Mouse (Mus musculus): ENCODE results near the gene Vmn2r91. TPM values are rescaled to one million over a fixed set of nuclear protein-coding genes. Genes with fewer than 3 reads are reported as not detected.
"Not testable (repeated sequence)": the region's sequence is repeated elsewhere in the genome, so short reads cannot be mapped to it uniquely, and the experiment has no call there.

Gene Vmn2r91
- not detected in 2 replicates for polyA plus RNA-seq (2012; rRNA removed)

DNA sequence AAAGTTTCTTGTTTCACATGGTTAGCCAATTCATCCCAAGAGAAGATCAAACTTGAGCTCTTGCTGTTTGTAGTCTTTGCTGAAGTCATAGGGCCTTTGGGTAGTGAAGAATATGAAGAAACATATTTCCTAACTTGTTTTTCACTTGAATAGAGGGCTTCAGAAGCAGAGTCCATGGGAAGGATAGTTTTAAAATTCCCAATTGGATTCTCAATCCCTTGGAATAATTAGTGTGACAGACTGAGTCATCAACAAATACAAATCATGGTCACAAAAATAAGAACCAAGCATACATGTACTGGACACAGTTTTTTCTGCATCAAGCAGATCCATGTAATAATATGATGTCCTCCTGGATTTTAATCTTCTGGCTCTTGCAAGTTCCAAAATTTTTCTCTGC lies at the start of gene Vmn2r91:
Vmn2r91 (plus strand) TSS at position 301 of the 400 bp plus-strand sequence.
- not testable (repeated sequence) for H3K4me1 ChIP-seq (ENCODE audit: control insufficient read depth, insufficient read depth, insufficient read length, low read length); H3K27ac ChIP-seq (ENCODE audit: insufficient read depth, low read depth, low read length); H3K36me3 ChIP-seq (ENCODE audit: control insufficient read depth, insufficient read depth, low read length); H3K4me3 ChIP-seq (ENCODE audit: low read depth, low read length); H3K27me3 ChIP-seq (ENCODE audit: control insufficient read depth, insufficient read depth, low read length)

DNA sequence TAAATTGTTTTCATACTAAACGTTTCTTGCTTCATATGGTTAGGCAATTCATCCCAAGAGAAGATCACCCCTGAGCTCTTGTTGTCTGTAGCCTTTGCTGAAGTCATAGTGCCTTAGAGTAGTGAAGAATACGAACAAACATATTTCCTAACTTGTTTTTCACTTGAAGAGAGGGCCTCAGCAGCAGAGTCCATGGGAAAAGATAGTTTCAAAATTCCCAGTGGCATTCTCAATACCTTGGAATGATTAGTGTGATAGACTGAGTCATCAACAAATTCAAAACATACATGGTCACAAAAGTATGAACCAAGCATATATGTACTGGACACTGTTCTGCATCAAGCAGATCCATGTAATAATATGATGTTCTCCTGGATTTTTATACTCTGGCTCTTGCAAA lies 35.7 kb upstream of the Vmn2r91 start, which contains the start of gene Vmn2r124:
Vmn2r124 (plus strand) TSS at position 301 of the 400 bp plus-strand sequence.
- 41% methylated on average over 2 of the region's 2 CpGs for WGBS

DNA sequence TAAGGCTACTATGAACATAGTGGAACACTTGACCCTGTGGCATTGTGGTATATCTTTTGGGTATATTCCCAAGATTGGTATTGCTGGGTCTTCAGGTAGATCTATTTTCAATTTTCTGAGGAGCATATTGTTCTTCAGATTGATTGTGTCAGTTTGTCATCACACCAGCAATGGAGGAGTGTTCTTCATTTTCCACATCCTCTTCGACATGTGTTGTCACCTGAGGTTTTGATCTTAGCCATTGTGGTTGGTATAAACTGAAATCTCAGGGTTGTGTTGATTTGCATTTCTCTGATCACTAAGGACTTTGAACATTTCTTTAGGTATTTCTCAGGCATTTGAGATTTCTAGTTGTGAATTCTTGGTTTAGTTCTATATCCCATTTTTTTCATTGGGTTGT lies 10.8 kb downstream of the Vmn2r91 start:
- not testable (repeated sequence) for H3K27ac ChIP-seq (ENCODE audit: insufficient read depth, low read depth, low read length); H3K27me3 ChIP-seq (ENCODE audit: control insufficient read depth, insufficient read depth, low read length); H3K36me3 ChIP-seq (ENCODE audit: control insufficient read depth, insufficient read depth, low read length); H3K4me1 ChIP-seq (ENCODE audit: control insufficient read depth, insufficient read depth, insufficient read length, low read length); H3K4me3 ChIP-seq (ENCODE audit: low read depth, low read length)
- 65% methylated on average over 1 of the region's 1 CpGs for WGBS

More for the DNA sequence above, 35.7 kb upstream of the Vmn2r91 start, which contains the start of gene Vmn2r124:
- Histone ChIP-seq H3K27ac (ENCODE audit: insufficient read depth, low read depth, low read length) (no peak within 1 kb of the TSS), H3K4me1 (ENCODE audit: control insufficient read depth, insufficient read depth, insufficient read length, low read length) (no peaks in the 10 kb centered on the region), H3K4me3 (ENCODE audit: low read depth, low read length) (no peak within 1 kb of the TSS), H3K36me3 (ENCODE audit: control insufficient read depth, insufficient read depth, low read length) (no peaks in the 10 kb centered on the region), H3K27me3 (ENCODE audit: control insufficient read depth, insufficient read depth, low read length) (no peaks in the 10 kb centered on the region)
- no peak for TF ChIP-seq POLR2A (IDR thresholded peaks at IDR 0.05; ENCODE audit: low read depth, low read length)

DNA sequence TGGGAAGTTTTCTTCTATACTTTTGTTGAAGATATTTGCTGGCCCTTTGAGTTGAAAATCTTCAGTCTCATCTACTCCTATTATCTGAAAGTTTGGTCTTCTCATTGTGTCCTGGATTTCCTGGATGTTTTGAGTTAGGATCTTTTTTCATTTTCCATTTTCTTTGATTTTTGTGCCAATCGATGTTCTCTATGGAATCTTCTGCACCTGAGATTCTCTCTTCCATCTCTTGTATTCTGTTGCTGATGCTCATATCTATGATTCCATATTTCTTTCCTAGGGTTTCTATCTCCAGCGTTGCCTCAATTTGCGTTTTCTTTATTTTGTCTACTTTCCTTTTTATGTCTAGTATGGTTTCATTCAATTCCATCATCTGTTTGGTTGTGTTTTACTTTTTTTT lies 17.4 kb downstream of the Vmn2r91 start:
- H3K4me1 ChIP-seq (ENCODE audit: control insufficient read depth, insufficient read depth, insufficient read length, low read length); H3K4me3 ChIP-seq (ENCODE audit: low read depth, low read length); H3K27me3 ChIP-seq (ENCODE audit: control insufficient read depth, insufficient read depth, low read length); H3K27ac ChIP-seq (ENCODE audit: insufficient read depth, low read depth, low read length); H3K36me3 ChIP-seq (ENCODE audit: control insufficient read depth, insufficient read depth, low read length): not testable (repeated sequence)
- 84% methylated on average over 3 of the region's 3 CpGs for WGBS

DNA sequence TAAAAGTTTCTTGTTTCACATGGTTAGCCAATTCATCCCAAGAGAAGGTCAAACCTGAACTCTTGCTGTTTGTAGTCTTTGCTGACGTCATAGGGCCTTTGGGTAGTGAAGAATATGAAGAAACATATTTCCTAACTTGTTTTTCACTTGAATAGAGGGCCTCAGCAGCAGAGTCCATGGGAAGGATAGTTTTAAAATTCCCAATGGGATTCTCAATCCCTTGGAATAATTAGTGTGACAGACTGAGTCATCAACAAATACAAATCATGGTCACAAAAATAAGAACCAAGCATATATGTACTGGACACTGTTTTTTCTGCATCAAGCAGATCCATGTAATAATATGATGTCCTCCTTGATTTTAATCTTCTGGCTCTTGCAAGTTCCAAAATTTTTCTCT lies 66.8 kb downstream of the Vmn2r91 start, which contains the start of gene Vmn2r92:
Vmn2r92 (plus strand) TSS at position 301 of the 400 bp plus-strand sequence.
- 70% methylated on average over 1 of the region's 1 CpGs for WGBS
- H3K36me3 ChIP-seq (ENCODE audit: control insufficient read depth, insufficient read depth, low read length); H3K4me1 ChIP-seq (ENCODE audit: control insufficient read depth, insufficient read depth, insufficient read length, low read length); H3K27me3 ChIP-seq (ENCODE audit: control insufficient read depth, insufficient read depth, low read length); H3K27ac ChIP-seq (ENCODE audit: insufficient read depth, low read depth, low read length); H3K4me3 ChIP-seq (ENCODE audit: low read depth, low read length): not testable (repeated sequence)

- 66% methylated on average over 2 of the region's 2 CpGs for WGBS
- H3K27ac ChIP-seq (ENCODE audit: insufficient read depth, low read depth, low read length); H3K27me3 ChIP-seq (ENCODE audit: control insufficient read depth, insufficient read depth, low read length); H3K36me3 ChIP-seq (ENCODE audit: control insufficient read depth, insufficient read depth, low read length); H3K4me3 ChIP-seq (ENCODE audit: low read depth, low read length); H3K4me1 ChIP-seq (ENCODE audit: control insufficient read depth, insufficient read depth, insufficient read length, low read length): not testable (repeated sequence)
Observed at GRCm38 (mm10) chr17:18161194-18161593, 76.4 kb downstream of the Vmn2r91 start.

Other genes with a start within 250 kb of the Vmn2r91 start
- 0.16 and 0.29 TPM in 2 replicates for gene Has1, start 229.8 kb upstream of the Vmn2r91 start, polyA plus RNA-seq (2012; rRNA removed)
- gene Fpr1, start 201.1 kb upstream of the Vmn2r91 start, polyA plus RNA-seq (2012; rRNA removed), result 0.09 and 0.11 TPM in 2 replicates
- gene Fpr2, start 197.2 kb upstream of the Vmn2r91 start, polyA plus RNA-seq (2012; rRNA removed), result 0.19 TPM in 1 of 2 replicates, not detected in the other
- gene Fpr3, start 197.2 kb upstream of the Vmn2r91 start, polyA plus RNA-seq (2012; rRNA removed), result not detected in 2 replicates
- not detected in 2 replicates for gene Fpr-rs4, start 63.3 kb upstream of the Vmn2r91 start, polyA plus RNA-seq (2012; rRNA removed)
- gene Vmn2r124, start 35.6 kb upstream of the Vmn2r91 start, polyA plus RNA-seq (2012; rRNA removed), result not detected in 2 replicates
- not detected in 2 replicates for gene Vmn2r92, start 66.9 kb downstream of the Vmn2r91 start, polyA plus RNA-seq (2012; rRNA removed)
- not detected in 2 replicates for gene Vmn2r94, start 192.7 kb downstream of the Vmn2r91 start, polyA plus RNA-seq (2012; rRNA removed)
- gene Vmn2r93, start 213.1 kb downstream of the Vmn2r91 start, polyA plus RNA-seq (2012; rRNA removed), result not detected in 2 replicates

Data from small intestine, adult 2 months (tissue).